Comparison of ENCODE assay signal across 20 mouse cellular contexts in genomic region chr16:31993195-31993594, GRCm38 (mm10). TPM values are rescaled to one million over a fixed set of nuclear protein-coding genes. Genes with fewer than 3 reads are reported as not detected.
DNase-seq lines count a peak whose midpoint lies in the region; ATAC-seq lines count a peak whose summit lies in the region.
"Had no signal": no experiment of that assay in that cellular context is flagged by ENCODE, and none has a peak within 500 bp of the region (broad histone marks: within the 10 kb centered on the region; RNA-seq: fewer than 3 reads in every experiment).

No protein-coding gene starts in this region.

- 0 out of 2 replicates have a peak, but pooled peaks have one; percentile 12 for ATAC-seq in liver, embryonic 15.5 days (ENCODE audit: insufficient read depth)
- ATAC-seq: forebrain, embryonic 16.5 days had no signal

- peak; percentile 19 for DNase-seq in adrenal gland, postnatal 14 days
- no peak for DNase-seq in adrenal gland, postnatal 36 days
- DNase-seq in kidney, adult 9 months: peak; percentile 59
- no peak for DNase-seq in kidney, postnatal 4 days
- no peak for DNase-seq in liver
- DNase-seq in midbrain, embryonic 10.5 days (ENCODE audit: low spot score): no peak
- DNase-seq: cerebellum, adult 11 months; cerebellum, adult 9-10 months; cerebellum, postnatal 25 days; gastrocnemius, postnatal 10 days; heart, adult 2 months; heart, postnatal 14 days had no signal

- 0 out of 2 replicates have a peak, but pooled peaks cover 3% of the 10 kb centered on the region for H3K4me1 ChIP-seq in liver, embryonic 15.5 days (replicated peaks)
- no peaks in the 10 kb centered on the region for H3K4me1 ChIP-seq in midbrain, embryonic 10.5 days
- H3K4me1 ChIP-seq: embryonic facial prominence, embryonic 12.5 days; forebrain, embryonic 12.5 days; heart, embryonic 15.5 days; hindbrain, embryonic 10.5 days had no signal

- no peak overlapping the region for H3K4me3 ChIP-seq in liver, embryonic 15.5 days (replicated peaks)
- H3K4me3 ChIP-seq in midbrain, embryonic 10.5 days: no peak overlapping the region
- H3K4me3 ChIP-seq: embryonic facial prominence, embryonic 12.5 days; forebrain, embryonic 12.5 days; heart, adult 2 months; heart, embryonic 15.5 days; hindbrain, embryonic 10.5 days had no signal

- H3K9ac ChIP-seq in liver, embryonic 15.5 days: no peak overlapping the region
- H3K9ac ChIP-seq: embryonic facial prominence, embryonic 12.5 days; forebrain, embryonic 12.5 days; heart, embryonic 15.5 days; hindbrain, embryonic 14.5 days had no signal

- H3K9me3 ChIP-seq in liver, embryonic 15.5 days (replicated peaks): no peaks in the 10 kb centered on the region
- H3K9me3 ChIP-seq in midbrain, embryonic 10.5 days (replicated peaks): no peaks in the 10 kb centered on the region
- H3K9me3 ChIP-seq: embryonic facial prominence, embryonic 12.5 days; forebrain, embryonic 12.5 days; heart, embryonic 15.5 days; hindbrain, embryonic 10.5 days had no signal

- no peak overlapping the region for H3K4me2 ChIP-seq in liver, embryonic 15.5 days
- H3K4me2 ChIP-seq: embryonic facial prominence, embryonic 12.5 days; forebrain, embryonic 12.5 days; heart, embryonic 11.5 days; heart, embryonic 15.5 days; hindbrain, embryonic 14.5 days had no signal

- no peaks in the 10 kb centered on the region for H3K27me3 ChIP-seq in liver, embryonic 15.5 days
- no peaks in the 10 kb centered on the region for H3K27me3 ChIP-seq in midbrain, embryonic 10.5 days (ENCODE audit: low read depth, poor library complexity, severe bottlenecking)
- H3K27me3 ChIP-seq: embryonic facial prominence, embryonic 12.5 days; forebrain, embryonic 12.5 days; heart, embryonic 15.5 days had no signal

- WGBS in liver, embryonic 15.5 days (ENCODE audit: insufficient replicate concordance): 84% methylated on average over 4 of the region's 4 CpGs
- 93% methylated on average over 4 of the region's 4 CpGs for WGBS in midbrain, embryonic 10.5 days

- H3K27ac ChIP-seq in liver, embryonic 15.5 days (replicated peaks): peak overlapping the region; percentile 51; the same call in 1 of the 2 replicates
- no peak overlapping the region for H3K27ac ChIP-seq in midbrain, embryonic 10.5 days (replicated peaks)
- H3K27ac ChIP-seq: embryonic facial prominence, embryonic 12.5 days; forebrain, embryonic 12.5 days; heart, adult 2 months; heart, embryonic 15.5 days; hindbrain, embryonic 10.5 days; hindbrain, embryonic 14.5 days had no signal

- peaks cover 25% of the 10 kb centered on the region; the same call in 1 of the 2 replicates for H3K36me3 ChIP-seq in liver, embryonic 15.5 days (replicated peaks)
- peaks cover 65% of the 10 kb centered on the region for H3K36me3 ChIP-seq in midbrain, embryonic 10.5 days

RNA-seq across cellular contexts. Expression of gene Senp5, which starts 9.9 kb away (rescaled TPM):
- 20.8 and 22.1 TPM in 2 replicates for total RNA-seq in adrenal gland, postnatal 14 days (2021)
- 10 to 100 TPM; 21.6 to 25.6 TPM for total RNA-seq in adrenal gland, postnatal 36 days (2021)
- polyA plus RNA-seq in liver, embryonic 15.5 days (2015; fragmentation: Nextera tagmentation; extraction: Ambion mirVana): 4.7 and 5.1 TPM in 2 replicates
- 18.4 and 21.1 TPM in 2 replicates for polyA plus RNA-seq in midbrain, embryonic 10.5 days (2016; fragmentation: Nextera tagmentation; extraction: Ambion mirVana)

RNA-seq across cellular contexts. Expression of gene Ncbp2, which starts 44.9 kb away (rescaled TPM):
- total RNA-seq in adrenal gland, postnatal 14 days (2021): 48.6 and 51.0 TPM in 2 replicates
- 10 to 100 TPM; 52.8 to 57.9 TPM for total RNA-seq in adrenal gland, postnatal 36 days (2021)
- polyA plus RNA-seq in liver, embryonic 15.5 days (2015; fragmentation: Nextera tagmentation; extraction: Ambion mirVana): 27.5 and 28.3 TPM in 2 replicates
- 141 and 147 TPM in 2 replicates for polyA plus RNA-seq in midbrain, embryonic 10.5 days (2016; fragmentation: Nextera tagmentation; extraction: Ambion mirVana)

RNA-seq across cellular contexts. Expression of gene 0610012G03Rik, which starts 44.9 kb away (rescaled TPM):
- 54.2 and 55.0 TPM in 2 replicates for total RNA-seq in adrenal gland, postnatal 14 days (2021)
- 10 to 100 TPM; 42.0 to 42.9 TPM for total RNA-seq in adrenal gland, postnatal 36 days (2021)
- 38.1 and 39.4 TPM in 2 replicates for polyA plus RNA-seq in liver, embryonic 15.5 days (2015; fragmentation: Nextera tagmentation; extraction: Ambion mirVana)
- polyA plus RNA-seq in midbrain, embryonic 10.5 days (2016; fragmentation: Nextera tagmentation; extraction: Ambion mirVana): 92.8 TPM in 2 replicates

RNA-seq across cellular contexts. Expression of gene Pigz, which starts 59.5 kb away (rescaled TPM):
- 1.1 and 1.3 TPM in 2 replicates for total RNA-seq in adrenal gland, postnatal 14 days (2021)
- total RNA-seq in adrenal gland, postnatal 36 days (2021): 1 to 10 TPM in 1 of 2 experiments, under 1 TPM in 1; 0.23 to 1.0 TPM
- polyA plus RNA-seq in liver, embryonic 15.5 days (2015; fragmentation: Nextera tagmentation; extraction: Ambion mirVana): 0.23 and 0.48 TPM in 2 replicates
- polyA plus RNA-seq in midbrain, embryonic 10.5 days (2016; fragmentation: Nextera tagmentation; extraction: Ambion mirVana): 1.4 and 1.8 TPM in 2 replicates
- polyA plus RNA-seq: heart, embryonic 11.5 days had no signal

Comparison
In these comparisons a context has a peak if more than half of its experiments do, and no peak if none do; other contexts are left out.
1. DNase-seq: peak in adrenal gland, postnatal 14 days (single experiment) and kidney, adult 9 months (single experiment); none in adrenal gland, postnatal 36 days (0 of 2), kidney, postnatal 4 days (0 of 2), liver (single experiment) and midbrain, embryonic 10.5 days (single experiment).